Mouse (Mus musculus) gastrocnemius, adult 18-20 months (tissue): ENCODE measurements around the gene Scimp. TPM values are rescaled to one million over a fixed set of nuclear protein-coding genes. Genes with fewer than 3 reads are reported as not detected.
"Not testable (repeated sequence)": the region's sequence is repeated elsewhere in the genome, so short reads cannot be mapped to it uniquely, and the experiment has no call there.

ENCODE experiments used
- DNase-seq: peaks from one replicate; pipeline ENCODE4 v3.0.0; 2021; ENCODE audit warnings: low spot score
- microRNA-seq: library from miRNA; unstranded; fragments of <30 nt; microRNA quantifications from one replicate; pipeline ENCODE4 v1.2.0, GENCODE M21; 2021
- total RNA-seq, 2 experiments: library from RNA; stranded (reverse); gene quantifications; 2 replicates each; pipeline ENCODE4 v1.2.3; 2021

Gene Scimp
- total RNA-seq, 2 experiments from 2014 or later: not detected

DNA sequence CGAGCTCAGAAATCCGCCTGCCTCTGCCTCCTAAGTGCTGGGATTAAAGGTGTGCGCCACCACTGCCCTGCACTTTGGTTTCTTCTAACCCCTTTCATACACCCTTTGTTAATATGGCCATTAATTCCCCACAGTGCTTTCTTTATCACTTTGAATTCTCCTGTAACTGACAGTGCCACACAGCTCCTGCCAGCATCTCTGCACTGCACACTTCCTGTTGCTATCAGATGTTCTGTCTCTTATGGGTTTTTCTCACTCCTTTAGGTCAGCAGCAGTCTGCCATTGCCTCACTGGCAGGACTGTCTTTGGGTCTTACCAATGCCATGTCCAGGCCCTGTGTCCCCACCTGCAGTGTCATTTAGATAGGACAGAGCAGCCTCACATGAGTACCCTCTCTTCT is 41.6 kb downstream of the Scimp start:
- no peak for DNase-seq

DNA sequence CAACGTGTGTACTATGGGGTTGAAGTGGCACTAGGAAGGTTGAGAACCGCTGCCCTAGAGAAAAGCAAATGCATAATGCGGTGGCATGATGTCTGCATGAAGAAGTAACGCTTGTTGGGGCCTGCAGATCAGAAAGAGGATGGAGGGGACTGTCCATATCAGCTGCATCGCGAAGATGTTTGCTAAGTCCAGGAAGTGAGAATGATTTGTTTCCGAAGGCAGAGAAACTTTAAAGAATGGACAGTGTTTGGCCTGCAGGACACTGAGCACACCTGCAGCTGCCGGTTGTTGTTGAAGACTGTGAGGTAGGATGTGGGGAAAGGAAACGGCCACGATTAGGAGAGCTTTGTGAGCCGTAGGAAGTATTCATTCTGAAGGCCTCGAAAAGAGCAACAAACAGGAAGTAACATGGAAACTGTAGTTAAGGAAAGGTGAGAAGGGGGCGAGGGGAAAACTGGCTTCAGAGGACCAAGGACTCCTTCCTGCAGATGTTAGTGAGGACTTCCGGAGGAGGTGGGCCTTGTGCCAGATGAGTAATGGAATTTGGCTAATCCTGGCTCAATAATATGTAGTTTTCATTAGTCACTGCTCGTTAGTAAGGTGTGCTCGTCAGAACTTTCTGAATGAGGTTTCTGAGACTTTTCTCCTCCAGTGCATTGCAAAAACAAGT is 46.5 kb downstream of the Scimp start:
- DNase-seq: peak; percentile 24

DNA sequence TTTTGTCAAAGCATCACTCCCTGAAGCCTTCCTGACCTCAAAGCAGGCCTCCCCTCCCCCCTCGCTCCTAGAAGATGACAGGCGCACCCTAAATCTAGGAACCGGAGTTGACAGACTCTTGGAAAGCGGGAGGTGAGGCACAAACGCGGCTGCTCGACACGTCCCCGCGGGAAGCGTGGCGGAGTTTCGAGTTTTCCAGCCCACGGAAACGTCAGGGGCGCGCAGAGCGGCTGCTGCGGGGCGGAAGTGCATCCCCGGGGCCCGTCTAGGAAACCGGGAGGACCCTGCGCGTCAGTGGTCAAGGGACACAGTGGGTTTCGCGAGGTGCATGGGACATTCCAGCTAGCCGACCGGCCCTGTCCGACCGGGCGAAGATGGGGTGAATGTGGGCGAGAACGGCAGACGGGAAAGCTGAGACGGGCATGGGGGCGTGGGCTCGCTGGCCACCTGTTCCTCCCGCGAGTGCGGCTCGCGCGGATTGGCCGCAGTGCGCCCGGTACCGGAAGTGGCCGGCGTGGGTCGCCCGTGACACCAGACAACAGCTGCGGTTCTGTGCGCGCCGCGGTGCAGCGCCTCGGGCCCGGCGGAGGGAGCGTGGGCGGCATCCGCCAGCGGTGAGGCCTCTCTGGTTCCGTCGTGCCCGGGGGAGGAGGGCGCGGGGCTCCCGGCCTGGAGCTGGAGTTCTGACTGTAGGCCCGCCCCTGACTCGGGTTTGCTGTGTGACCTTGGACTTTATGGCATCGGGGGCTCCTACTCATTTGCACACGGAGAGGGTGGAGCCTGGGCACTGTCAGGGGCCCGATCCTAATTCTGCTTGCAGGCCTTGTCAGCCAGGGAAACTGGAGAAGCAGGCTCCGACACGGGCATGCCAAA is 48.2 kb downstream of the Scimp start, which contains the start of gene Zfp3:
TSS of gene Zfp3 (plus strand) at position 274 of the 873 bp plus-strand sequence.
- peak; percentile 79 for DNase-seq

DNA sequence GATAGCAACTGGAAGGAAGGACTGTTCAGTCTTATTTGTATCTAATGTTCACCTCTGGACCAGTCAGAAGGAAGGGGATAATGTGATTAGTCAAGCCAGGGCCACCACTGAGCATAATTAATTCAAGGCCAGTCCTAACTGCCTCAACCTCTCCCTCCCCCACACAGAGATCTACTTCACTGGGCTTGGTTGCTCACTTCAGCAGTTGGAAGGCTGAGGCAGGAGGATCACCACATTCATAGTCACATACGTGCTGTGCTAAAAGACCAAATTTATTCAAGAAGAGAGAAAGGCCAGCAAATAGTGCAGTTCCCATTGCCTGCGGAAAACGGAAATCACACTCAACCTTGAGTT is 48.8 kb downstream of the Scimp start:
- DNase-seq: no peak

DNA sequence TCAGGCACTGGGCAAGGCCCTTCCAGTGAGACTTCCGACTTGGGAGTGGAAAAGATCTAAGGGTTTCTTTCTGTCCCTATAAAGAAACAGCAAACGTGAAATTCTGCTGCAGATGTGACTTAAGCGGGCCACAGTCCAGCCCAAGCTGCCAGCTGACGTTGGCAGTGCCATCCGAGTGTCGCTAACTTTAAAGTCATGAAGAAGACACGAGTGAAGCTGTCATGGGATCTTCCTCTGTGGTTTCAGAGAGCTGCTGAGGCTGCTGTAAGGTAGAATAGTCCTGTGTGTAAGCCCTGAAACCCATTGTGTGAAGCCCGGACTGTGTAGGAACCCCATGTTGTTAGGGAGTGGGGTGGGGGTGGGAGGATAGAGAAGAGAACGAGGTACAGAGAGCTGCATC is 49.7 kb downstream of the Scimp start:
- no peak for DNase-seq

DNA sequence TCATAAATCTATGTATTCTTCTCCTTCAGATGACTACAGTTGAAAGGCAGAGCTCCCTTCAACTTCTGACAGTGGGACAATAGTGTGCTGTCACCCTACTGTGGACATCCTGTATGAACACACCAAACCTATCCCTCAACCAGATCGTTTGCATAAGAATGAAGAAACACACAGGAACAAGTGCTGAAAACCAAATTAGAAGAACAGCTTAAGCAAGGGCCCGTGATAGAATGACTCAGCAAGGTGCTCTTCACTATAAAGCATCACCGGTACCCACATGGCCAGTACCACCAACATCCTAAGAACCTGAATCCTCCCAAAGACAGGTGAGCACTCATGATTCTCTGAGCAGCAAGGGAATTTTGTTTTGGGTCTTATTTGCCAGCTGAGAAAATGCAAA is 51.9 kb downstream of the Scimp start:
- DNase-seq: not testable (repeated sequence)

DNA sequence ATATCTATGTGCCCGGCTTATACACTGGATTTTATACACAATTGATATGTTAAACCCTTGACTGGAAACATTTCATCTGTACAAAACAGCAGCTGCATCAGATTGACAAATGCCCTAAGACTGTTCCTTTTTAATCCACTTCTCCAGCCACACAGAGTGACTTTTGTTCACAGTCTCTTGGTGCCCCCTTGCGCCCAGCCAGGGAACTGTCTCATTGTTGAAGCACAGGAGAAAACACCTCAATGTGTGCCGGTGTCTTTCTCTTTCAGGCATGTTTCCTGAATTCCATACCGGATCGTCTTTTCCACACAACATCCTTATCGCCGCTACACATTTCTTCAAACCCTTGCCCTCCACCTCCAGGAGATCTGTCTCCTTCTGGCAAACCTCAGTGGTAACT is 56.7 kb downstream of the Scimp start:
- DNase-seq: peak; percentile 79

DNA sequence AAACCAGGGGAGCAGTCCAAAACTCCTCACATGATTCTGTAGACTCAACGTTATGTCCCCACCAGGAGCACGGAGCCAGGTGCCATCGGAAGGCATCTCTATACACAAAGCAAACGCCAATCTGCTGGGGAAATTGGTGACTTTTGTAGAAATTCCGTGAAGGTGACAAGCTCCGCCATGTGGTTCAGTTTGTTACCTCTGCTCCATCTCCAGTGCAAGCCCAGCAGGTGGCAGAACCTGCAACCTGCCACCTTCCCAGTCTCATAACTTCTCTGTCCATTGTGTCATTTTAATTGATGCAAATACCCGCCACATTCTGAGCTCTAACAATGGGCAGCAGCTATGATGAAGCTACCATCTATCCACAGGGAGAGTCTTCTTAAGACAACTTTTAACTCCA is 57.4 kb downstream of the Scimp start:
- DNase-seq: no peak

DNA sequence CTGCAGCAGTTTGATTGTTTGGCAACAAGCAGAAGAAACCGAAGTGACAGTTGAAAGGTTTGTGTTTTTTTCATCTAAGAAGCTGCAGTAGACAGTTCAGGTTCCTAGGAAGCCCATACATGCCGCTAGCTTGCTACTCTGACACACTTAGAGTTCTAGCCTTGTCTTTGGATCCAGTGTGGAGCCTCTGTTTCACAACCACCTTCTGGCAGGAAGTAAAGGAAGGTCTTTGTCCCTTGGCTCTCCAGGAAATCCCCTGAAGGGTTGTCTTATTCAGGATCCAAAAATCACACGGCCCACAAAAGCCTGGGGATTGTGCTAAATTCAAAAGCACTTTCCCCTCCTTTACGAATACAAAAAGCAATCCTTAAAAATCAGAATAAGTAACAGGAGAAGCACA is 57.9 kb downstream of the Scimp start:
- DNase-seq: no peak

DNA sequence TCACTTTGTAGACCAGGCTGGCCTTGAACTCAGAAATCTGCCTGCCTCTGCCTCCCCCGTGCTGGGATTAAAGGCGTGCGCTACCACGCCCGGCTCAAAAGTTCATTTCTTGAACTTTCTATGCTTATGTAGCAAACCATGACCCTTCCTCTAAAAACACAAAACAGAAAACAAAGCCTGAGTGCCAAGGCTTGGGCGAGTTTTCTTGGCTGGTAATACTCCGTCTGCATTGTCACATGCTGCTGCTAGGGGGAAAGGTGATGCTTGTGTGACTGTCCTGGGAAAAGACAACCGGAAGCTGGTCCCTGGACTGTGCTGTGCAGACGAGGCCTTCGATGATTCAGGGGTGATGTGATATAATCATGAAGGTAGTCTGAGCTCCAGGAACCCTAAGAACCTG is 59.2 kb downstream of the Scimp start:
- no peak for DNase-seq

DNA sequence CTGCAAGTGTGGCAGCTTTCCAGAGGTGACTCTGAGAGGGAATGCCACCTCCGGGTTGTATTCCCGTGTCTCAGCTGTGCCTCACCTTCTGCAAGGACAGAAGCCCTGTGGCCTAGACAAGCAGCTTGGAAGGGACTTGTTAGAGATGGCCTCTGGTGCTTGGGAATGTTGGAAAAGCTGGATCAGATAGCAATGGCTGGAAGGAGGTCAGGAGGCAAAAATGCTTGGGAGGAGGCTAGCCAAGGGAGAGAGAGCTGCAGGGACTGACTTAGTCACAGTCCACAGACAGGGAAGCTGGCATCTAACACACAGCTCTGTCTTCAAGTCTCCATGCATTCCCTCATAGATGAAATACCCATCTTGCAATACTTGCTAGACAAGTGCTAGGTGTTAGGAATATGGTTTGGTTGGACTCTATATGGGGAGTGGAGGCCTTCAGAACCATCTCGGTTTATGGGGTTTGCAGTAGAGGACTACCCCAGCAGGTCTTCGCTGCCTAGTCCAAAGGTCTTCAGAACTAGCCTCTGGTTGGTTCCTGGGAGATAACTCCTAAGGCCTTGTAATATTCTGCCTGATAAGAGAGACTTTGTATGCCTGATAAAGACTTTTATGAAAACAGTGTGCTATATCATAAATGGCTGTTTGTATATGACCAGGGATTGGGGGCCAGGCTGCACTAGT is 59.9 kb downstream of the Scimp start:
- no peak for DNase-seq

DNA sequence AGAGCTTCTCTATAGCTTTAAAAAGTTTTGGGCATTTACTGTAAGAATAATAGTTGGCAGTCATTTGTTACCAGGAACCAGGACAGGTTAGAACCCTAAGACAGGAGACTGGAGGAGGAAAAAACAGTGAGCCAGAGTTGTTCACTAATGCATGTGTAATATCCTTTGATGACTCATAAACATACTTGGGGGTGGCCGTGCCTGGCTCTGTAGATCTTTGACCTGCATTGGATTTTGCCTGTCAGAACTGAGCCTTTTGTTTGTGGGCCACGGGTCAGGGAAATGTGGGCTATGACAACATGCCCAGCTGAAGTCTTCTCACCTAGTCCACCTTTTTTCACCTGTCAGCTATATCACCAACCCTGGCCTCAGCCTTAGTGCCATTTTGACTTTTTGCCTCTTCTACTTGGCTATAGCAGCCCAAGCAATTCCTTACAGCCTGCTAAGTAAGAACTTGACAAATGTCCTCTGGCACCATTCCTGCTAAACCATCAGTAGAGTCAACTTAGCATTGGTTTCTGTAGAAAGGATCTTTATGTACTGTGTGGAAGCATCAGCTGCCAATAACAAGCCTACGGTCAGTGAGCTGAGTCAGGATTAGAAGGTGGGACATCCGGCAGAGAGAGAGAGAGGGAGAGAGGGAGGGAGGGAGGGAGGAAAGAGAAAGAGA is 64.4 kb downstream of the Scimp start:
- DNase-seq: no peak

DNA sequence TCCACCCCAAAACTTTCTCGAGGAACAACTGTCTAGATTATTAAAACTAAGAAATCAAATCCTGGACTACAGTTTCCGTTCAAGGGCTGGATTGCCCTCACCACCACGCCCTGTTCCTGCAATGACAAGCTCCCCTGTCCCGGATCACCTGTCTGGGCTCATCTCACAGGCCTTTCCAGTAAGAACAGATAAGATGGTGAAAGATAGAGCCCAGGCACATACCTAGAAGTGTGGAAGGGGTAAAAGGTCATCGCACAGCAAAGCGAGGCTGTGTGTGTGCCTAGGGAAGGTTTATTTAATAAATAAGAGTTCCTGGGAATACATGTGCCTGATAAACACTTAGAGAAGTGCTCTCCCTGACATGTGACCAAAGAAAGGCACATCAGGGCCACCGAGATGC is 66.8 kb downstream of the Scimp start:
- DNase-seq: no peak

DNA sequence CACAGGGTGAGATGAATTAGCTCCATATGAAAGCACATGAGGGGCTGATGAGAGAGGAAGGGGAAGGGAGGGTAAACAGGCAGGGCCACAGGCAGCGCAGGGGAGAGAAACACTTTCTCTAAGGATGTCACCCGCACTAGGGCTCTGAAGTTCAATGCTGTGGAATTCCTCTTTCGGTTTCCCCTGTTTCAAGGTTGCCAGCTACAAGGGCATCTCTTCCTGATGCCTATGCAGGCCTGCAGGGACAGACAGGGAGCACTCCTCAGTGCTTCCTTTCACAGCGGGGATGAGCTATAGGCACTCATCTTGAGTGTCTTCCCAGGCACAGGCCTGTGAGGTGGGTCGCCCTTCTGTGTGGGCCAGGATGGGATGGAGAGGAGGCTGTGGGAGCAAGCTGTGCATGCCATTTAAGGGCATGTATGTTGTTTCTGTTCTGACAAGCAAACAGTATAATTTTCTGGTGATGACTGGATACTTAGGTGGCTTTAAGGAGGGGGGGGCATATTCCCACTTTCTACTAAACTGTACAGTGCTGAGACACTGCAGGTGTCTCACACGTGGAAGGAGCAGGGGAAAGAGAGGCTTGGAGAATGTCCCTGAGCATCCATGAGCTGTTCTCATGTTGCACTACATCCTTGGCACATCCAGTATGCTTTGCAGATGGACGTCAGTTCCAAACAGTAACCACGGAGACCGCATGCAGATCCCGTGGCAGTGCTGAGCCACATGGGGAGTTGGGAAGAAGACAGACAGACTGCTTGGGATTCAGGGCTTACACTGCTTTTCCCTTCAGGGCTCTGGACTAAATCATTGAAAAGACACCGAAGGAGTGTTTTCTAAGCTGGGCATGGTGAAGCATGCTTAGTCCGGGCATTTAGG is 69.6 kb downstream of the Scimp start:
- no peak for DNase-seq

DNA sequence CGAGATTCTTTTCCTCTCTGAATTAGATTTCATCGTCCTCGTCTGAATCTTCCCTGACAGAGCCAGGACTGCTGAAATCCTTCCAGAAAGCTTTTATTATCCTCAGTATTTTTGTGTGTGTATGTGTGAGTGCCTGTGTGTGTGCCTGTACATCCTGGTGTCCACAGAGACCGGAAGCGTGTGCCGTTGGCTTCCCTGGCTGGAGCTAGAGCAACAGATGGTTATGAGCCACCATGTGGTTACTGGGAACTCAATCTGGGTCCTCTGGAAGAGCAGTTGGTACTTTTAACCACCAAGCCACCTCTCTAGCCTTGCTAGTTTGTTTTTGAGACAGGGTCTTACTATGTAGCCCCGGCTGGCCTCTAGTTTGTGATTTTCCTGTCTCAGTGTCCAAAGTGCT is 70.3 kb downstream of the Scimp start:
- no peak for DNase-seq

DNA sequence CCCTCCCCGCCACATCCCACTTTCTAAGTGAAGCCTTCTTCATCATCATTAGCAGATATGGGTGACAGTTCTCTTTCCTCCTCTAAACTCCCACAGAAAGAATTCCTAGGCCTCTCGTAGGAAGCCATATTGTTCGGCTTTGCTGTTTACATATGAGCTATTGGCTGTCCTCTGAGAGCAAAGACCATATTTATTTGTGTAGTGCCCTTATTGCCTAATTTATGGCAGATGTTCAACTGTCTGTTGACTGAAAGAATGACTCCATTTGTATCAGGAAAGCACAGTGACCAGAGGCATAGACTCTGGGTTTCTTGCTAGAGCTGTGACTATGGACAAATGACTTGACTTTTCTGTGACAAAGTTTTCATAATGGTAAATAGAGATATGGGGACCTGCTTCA is 70.8 kb downstream of the Scimp start:
- DNase-seq: no peak

Small RNAs within 50 kb of the gene (microRNA-seq; reads per million reads assigned to microRNA genes)
- gene Gm22760: not detected

Other genes starting within 250 kb of the Scimp start
- 10 to 100 TPM; 28.8 to 34.1 TPM for gene Mink1, start 249.7 kb downstream of the Scimp start, total RNA-seq
- gene 4930544D05Rik, start 196.7 kb downstream of the Scimp start, total RNA-seq: not detected
- 10 to 100 TPM; 14.7 to 20.6 TPM for gene Chrne, start 193.4 kb downstream of the Scimp start, total RNA-seq
- gene Gp1ba, start 173.5 kb downstream of the Scimp start, total RNA-seq: under 1 TPM in 1 of 2 experiments, not detected in 1; 0.09 TPM
- gene Rnf167, start 165.4 kb downstream of the Scimp start, total RNA-seq: 10 to 100 TPM; 35.3 to 37.2 TPM
- gene Slc25a11, start 165.1 kb downstream of the Scimp start, total RNA-seq: 100 to 1,000 TPM; 292 to 304 TPM
- 100 to 1,000 TPM; 217 to 233 TPM for gene Pfn1, start 157.9 kb downstream of the Scimp start, total RNA-seq
- 1,000 to 10,000 TPM; 5,616 to 7,081 TPM for gene Eno3, start 155.4 kb downstream of the Scimp start, total RNA-seq
- gene Spag7, start 143.2 kb downstream of the Scimp start, total RNA-seq: 100 to 1,000 TPM in 1 of 2 experiments, 10 to 100 TPM in 1; 83.4 to 103 TPM
- gene Camta2, start 124.5 kb downstream of the Scimp start, total RNA-seq: 10 to 100 TPM; 40.6 TPM
- gene Inca1, start 112.4 kb downstream of the Scimp start, total RNA-seq: 1 to 10 TPM; 4.1 to 6.4 TPM
- gene Kif1c, start 112.0 kb downstream of the Scimp start, total RNA-seq: 100 to 1,000 TPM; 587 to 632 TPM
- gene Zfp3, start 48.4 kb downstream of the Scimp start, total RNA-seq: 10 to 100 TPM; 12.0 to 13.0 TPM
- 10 to 100 TPM; 36.6 to 39.7 TPM for gene Rabep1, start 32.2 kb upstream of the Scimp start, total RNA-seq
- 10 to 100 TPM; 31.7 to 33.8 TPM for gene Nup88, start 157.4 kb upstream of the Scimp start, total RNA-seq
- gene Rpain, start 157.6 kb upstream of the Scimp start, total RNA-seq: 10 to 100 TPM; 13.6 TPM
- 100 to 1,000 TPM; 120 TPM for gene C1qbp, start 170.4 kb upstream of the Scimp start, total RNA-seq
- 1 to 10 TPM; 6.1 to 7.6 TPM for gene Dhx33, start 191.9 kb upstream of the Scimp start, total RNA-seq
- gene Mis12, start 207.0 kb upstream of the Scimp start, total RNA-seq: 1 to 10 TPM; 5.0 to 6.7 TPM
- 10 to 100 TPM; 14.2 TPM for gene Derl2, start 207.3 kb upstream of the Scimp start, total RNA-seq
- under 1 TPM in 1 of 2 experiments, not detected in 1; 0.16 TPM for gene 6330403K07Rik, start 220.9 kb upstream of the Scimp start, total RNA-seq